Mouse (Mus musculus) ES-E14 (cell line): ENCODE results near the gene Bloc1s3.
A peak's percentile ranks its signal among the peaks of the same experiment; 100 is the strongest.

ENCODE experiments used
- CHD2 ChIP-seq: IDR thresholded peaks from 2 replicates; pipeline ENCODE4 v1.6.1; 2014; ENCODE audit warnings: mild to moderate bottlenecking, low read depth, low read length, inconsistent platforms
- HCFC1 ChIP-seq: IDR thresholded peaks from 2 replicates; pipeline ENCODE4 v1.6.1; 2012; ENCODE audit warnings: low read length, inconsistent platforms, borderline replicate concordance; ENCODE audit not compliant: insufficient read depth
- ZC3H11A ChIP-seq: IDR thresholded peaks from 2 replicates; pipeline ENCODE4 v1.6.1; 2012; ENCODE audit warnings: low read depth, mild to moderate bottlenecking, inconsistent platforms, low read length, borderline replicate concordance
- ZNF384 ChIP-seq: IDR thresholded peaks from 2 replicates; pipeline ENCODE4 v1.6.1; 2012; ENCODE audit warnings: low read depth, low read length, inconsistent platforms

- peak; percentile 65; the same call in 1 of the 2 replicates for TF ChIP-seq CHD2
- TF ChIP-seq HCFC1, result 0 out of 2 replicates have a peak, but pooled peaks have one; percentile 39
- TF ChIP-seq ZNF384, result no peak
- TF ChIP-seq ZC3H11A, result no peak
Measured at GRCm38 (mm10) chr7:19508150-19508923, at the start of gene Bloc1s3, which contains the start of gene Trappc6a.
